Mouse (Mus musculus) heart, adult 2 months (tissue): Measurements from ENCODE around the gene Ddr2. TPM values are rescaled to one million over a fixed set of nuclear protein-coding genes. Genes with fewer than 3 reads are reported as not detected.
A peak's percentile ranks its signal among the peaks of the same experiment; 100 is the strongest.

ENCODE experiments used
- DNase-seq, 2 experiments: peaks; one replicate each; pipeline ENCODE4 v3.0.0; 2021
- H3K27ac ChIP-seq: fragments of 200-600 bp; 2 replicates; pipeline ENCODE4 v1.8.1; 2022
- H3K27me3 ChIP-seq: fragments of 200-500 bp; 2 replicates; pipeline ENCODE4 v1.6.1; 2012; ENCODE audit warnings: mild to moderate bottlenecking, low read length, inconsistent platforms, mixed read lengths; ENCODE audit not compliant: control insufficient read depth, insufficient read depth
- H3K36me3 ChIP-seq: fragments of 200-500 bp; 2 replicates; pipeline ENCODE4 v1.6.1; 2012; ENCODE audit warnings: low read length, inconsistent platforms; ENCODE audit not compliant: control insufficient read depth, insufficient read depth
- H3K4me1 ChIP-seq: fragments of 200-500 bp; 2 replicates; pipeline ENCODE4 v1.6.1; 2011; ENCODE audit warnings: low read length; ENCODE audit not compliant: control insufficient read depth, insufficient read depth
- H3K4me3 ChIP-seq: fragments of 200-600 bp; 2 replicates; pipeline ENCODE4 v1.8.1; 2022
- H3K79me2 ChIP-seq: fragments of 200-500 bp; replicated peaks from 2 replicates; pipeline ENCODE4 v1.6.1; 2012; ENCODE audit warnings: mild to moderate bottlenecking, inconsistent platforms, low read length, moderate library complexity, mixed read lengths; ENCODE audit not compliant: control insufficient read depth, insufficient read depth
- H3K9ac ChIP-seq: fragments of 200-500 bp; 2 replicates; pipeline ENCODE4 v1.6.1; 2012; ENCODE audit warnings: low read depth, mild to moderate bottlenecking, control low read depth, inconsistent platforms, low read length, mixed read lengths
- CTCF ChIP-seq: fragments of 200-600 bp; IDR thresholded peaks from 2 replicates; pipeline ENCODE4 v1.8.1; 2022; ENCODE audit warnings: antibody characterized with exemption, mild to moderate bottlenecking, moderate library complexity
- EP300 ChIP-seq: fragments of 200-500 bp; IDR thresholded peaks from 2 replicates; pipeline ENCODE4 v1.6.1; 2011; ENCODE audit warnings: low read depth, low read length, control low read depth; ENCODE audit not compliant: insufficient read depth
- POLR2A ChIP-seq: fragments of 200-500 bp; IDR thresholded peaks from 2 replicates; pipeline ENCODE4 v1.6.1; 2011; ENCODE audit warnings: mild to moderate bottlenecking, low read depth, low read length, control low read depth; ENCODE audit not compliant: insufficient read depth
- WGBS: fragments of 180-500 bp; shearing (Covaris S2); methylation state at CpG from one replicate; pipeline ENCODE4 v1.1.7; 2018; 5-methylcytosine and 5-hydroxymethylcytosine counted together
- intact Hi-C: fragments of 180-260 bp; cut with DNase I; formaldehyde crosslinking; loops from one replicate; pipeline ENCODE4 v1.15.1; 2025
- polyA plus RNA-seq: library from polyadenylated mRNA; depleted of rRNA; stranded (reverse); fragments of >200 nt; gene quantifications from 2 replicates; pipeline ENCODE4 v1.2.3, GENCODE M21; 2012
- total RNA-seq, 2 experiments: library from RNA; stranded (reverse); gene quantifications; 2 replicates each; pipeline ENCODE4 v1.2.3; 2021

Gene Ddr2
- total and polyA plus RNA-seq, 3 experiments = 10.3 to 22.5 (median 21.9) TPM

- TF ChIP-seq EP300 (no peak), CTCF (no peak), POLR2A (no peak)
- Histone ChIP-seq H3K36me3 (no peaks in the 10 kb centered on the region), H3K4me1 (no peaks in the 10 kb centered on the region), H3K9ac (no peak overlapping the region), H3K4me3 (no peak overlapping the region), H3K79me2 (no peaks in the 10 kb centered on the region), H3K27me3 (no peaks in the 10 kb centered on the region), H3K27ac (no peak overlapping the region)
- DNase-seq = no peak
- intact Hi-C loops = no loop called here
Observed at GRCm38 (mm10) chr1:170043753-170044152, 66.8 kb downstream of the Ddr2 start.

- TF ChIP-seq CTCF (no peak), POLR2A (no peak), EP300 (no peak)
- intact Hi-C loops = no loop called here
- no peaks in the 10 kb centered on the region for H3K27me3 ChIP-seq
- DNase-seq = no peak
- no peaks in the 10 kb centered on the region for H3K79me2 ChIP-seq
- no peak overlapping the region for H3K27ac ChIP-seq
- H3K4me1 ChIP-seq = no peaks in the 10 kb centered on the region
- H3K36me3 ChIP-seq = no peaks in the 10 kb centered on the region
- H3K4me3 ChIP-seq = no peak overlapping the region
- no peak overlapping the region for H3K9ac ChIP-seq
- WGBS = 72% methylated on average over 5 of the region's 5 CpGs
Observed at GRCm38 (mm10) chr1:170042996-170043395, 67.6 kb downstream of the Ddr2 start.

- TF ChIP-seq POLR2A (no peak), CTCF (peak; percentile 36)
- intact Hi-C loops = no loop called here
- Histone ChIP-seq H3K27ac (no peak overlapping the region), H3K27me3 (no peaks in the 10 kb centered on the region), H3K4me1 (no peaks in the 10 kb centered on the region), H3K79me2 (no peaks in the 10 kb centered on the region), H3K9ac (no peak overlapping the region), H3K36me3 (no peaks in the 10 kb centered on the region), H3K4me3 (no peak overlapping the region)
- DNase-seq = no peak
- WGBS = 77% methylated on average over 4 of the region's 4 CpGs
Observed at GRCm38 (mm10) chr1:170039402-170039801, 71.2 kb downstream of the Ddr2 start.

- Histone ChIP-seq H3K9ac (no peak overlapping the region), H3K36me3 (no peaks in the 10 kb centered on the region), H3K4me3 (no peak overlapping the region), H3K4me1 (no peaks in the 10 kb centered on the region), H3K27me3 (no peaks in the 10 kb centered on the region), H3K27ac (no peak overlapping the region), H3K79me2 (no peaks in the 10 kb centered on the region)
- DNase-seq = no peak
- intact Hi-C loops = no loop called here
- TF ChIP-seq CTCF (no peak), POLR2A (no peak), EP300 (no peak)
- 41% methylated on average over 3 of the region's 3 CpGs for WGBS
Observed at GRCm38 (mm10) chr1:170035575-170035974, 75.0 kb downstream of the Ddr2 start.

GRCm38 (mm10) chr1:170034961-170035360, 75.6 kb downstream of the Ddr2 start:
- Histone ChIP-seq H3K9ac (no peak overlapping the region), H3K4me1 (no peaks in the 10 kb centered on the region), H3K27ac (no peak overlapping the region), H3K4me3 (no peak overlapping the region), H3K36me3 (no peaks in the 10 kb centered on the region), H3K27me3 (no peaks in the 10 kb centered on the region), H3K79me2 (no peaks in the 10 kb centered on the region)
- no peak for TF ChIP-seq EP300
- no peak for TF ChIP-seq CTCF
- TF ChIP-seq POLR2A = no peak
- no peak for DNase-seq
- WGBS = 83% methylated on average over 4 of the region's 4 CpGs
- intact Hi-C loops = no loop called here

- 72% methylated on average over 3 of the region's 3 CpGs for WGBS
- no peaks in the 10 kb centered on the region for H3K79me2 ChIP-seq
- H3K4me1 ChIP-seq = no peaks in the 10 kb centered on the region
- H3K27ac ChIP-seq = no peak overlapping the region
- intact Hi-C loops = no loop called here
- H3K9ac ChIP-seq = no peak overlapping the region
- DNase-seq = no peak
- H3K27me3 ChIP-seq = no peaks in the 10 kb centered on the region
- no peak for TF ChIP-seq EP300
- TF ChIP-seq CTCF = no peak
- TF ChIP-seq POLR2A = no peak
- no peaks in the 10 kb centered on the region for H3K36me3 ChIP-seq
- H3K4me3 ChIP-seq = no peak overlapping the region
Observed at GRCm38 (mm10) chr1:170031656-170032055, 78.9 kb downstream of the Ddr2 start.
